Mouse (Mus musculus) neural tube, embryonic 10.5 days (tissue): ENCODE data around the gene Usp6nl.
A peak's percentile ranks its signal among the peaks of the same experiment; 100 is the strongest.

Experiments used
- DNase-seq: peaks from one replicate; pipeline ENCODE4 v3.0.0-alpha.2; 2017; ENCODE audit warnings: low spot score; ENCODE audit errors: extremely low spot score

Usp6nl gene

GRCm38 (mm10) chr2:6467318-6467717 lies 144.9 kb downstream of the Usp6nl start:
- no peak for DNase-seq

- peak; percentile 75 for DNase-seq
Observed at GRCm38 (mm10) chr2:6469164-6469563, 146.7 kb downstream of the Usp6nl start.

GRCm38 (mm10) chr2:6471110-6471611 lies 148.7 kb downstream of the Usp6nl start:
- DNase-seq: no peak

- DNase-seq: no peak
Observed at GRCm38 (mm10) chr2:6473829-6474228, 151.4 kb downstream of the Usp6nl start.

- DNase-seq: no peak
Observed at GRCm38 (mm10) chr2:6477884-6478283, 155.4 kb downstream of the Usp6nl start.

GRCm38 (mm10) chr2:6478361-6478965 lies 156.0 kb downstream of the Usp6nl start:
- DNase-seq: no peak

- DNase-seq: peak; percentile 36
Observed at GRCm38 (mm10) chr2:6478966-6479391, 156.5 kb downstream of the Usp6nl start.

- no peak for DNase-seq
Observed at GRCm38 (mm10) chr2:6479620-6480019, 157.2 kb downstream of the Usp6nl start.

- DNase-seq: no peak
Observed at GRCm38 (mm10) chr2:6481966-6482365, 159.5 kb downstream of the Usp6nl start.

GRCm38 (mm10) chr2:6482411-6482810 lies 159.9 kb downstream of the Usp6nl start:
- no peak for DNase-seq

GRCm38 (mm10) chr2:6483081-6483992 lies 160.9 kb downstream of the Usp6nl start:
- peak; percentile 21 for DNase-seq

- no peak for DNase-seq
Observed at GRCm38 (mm10) chr2:6484179-6484578, 161.7 kb downstream of the Usp6nl start.

- DNase-seq: no peak
Observed at GRCm38 (mm10) chr2:6487566-6488488, 165.4 kb downstream of the Usp6nl start.

- DNase-seq: no peak
Observed at GRCm38 (mm10) chr2:6488489-6489056, 166.1 kb downstream of the Usp6nl start.

- DNase-seq: no peak
Observed at GRCm38 (mm10) chr2:6490076-6490475, 167.6 kb downstream of the Usp6nl start.

- DNase-seq: no peak
Observed at GRCm38 (mm10) chr2:6490870-6491269, 168.4 kb downstream of the Usp6nl start.

- no peak for DNase-seq
Observed at GRCm38 (mm10) chr2:6493886-6494285, 171.4 kb downstream of the Usp6nl start.
